Comparison of ENCODE assay signal across 8 mouse cellular contexts in genomic region chr15:103352856-103353255, GRCm38 (mm10). TPM values are rescaled to one million over a fixed set of nuclear protein-coding genes. Genes with fewer than 3 reads are reported as not detected.
A peak's percentile ranks its signal among the peaks of the same experiment; 100 is the strongest.
DNase-seq lines count a peak whose midpoint lies in the region; ATAC-seq and TF ChIP-seq lines count a peak whose summit lies in the region.

No protein-coding gene starts in this region.

- peak; percentile 52 to 66 for DNase-seq in cerebellum, adult 2 months
- DNase-seq in testis, postnatal 14 days (ENCODE audit: low spot score) = no peak
- DNase-seq in thymus, postnatal 25 days = peak; percentile 53

- WGBS in cerebellum, adult 2 months = 26% methylated on average over 4 of the region's 4 CpGs
- WGBS in intestine, postnatal 0 days = 41% methylated on average over 4 of the region's 4 CpGs
- 40% methylated on average over 4 of the region's 4 CpGs for WGBS in midbrain, embryonic 15.5 days

- H3K9ac ChIP-seq in intestine, postnatal 0 days (ENCODE audit: low read depth, low read length) = no peak overlapping the region
- no peak overlapping the region for H3K9ac ChIP-seq in midbrain, embryonic 15.5 days

- H3K27me3 ChIP-seq in cerebellum, adult 2 months (ENCODE audit: control insufficient read depth, insufficient read depth, low read length) = no peaks in the 10 kb centered on the region
- no peaks in the 10 kb centered on the region for H3K27me3 ChIP-seq in testis, adult 2 months (ENCODE audit: control insufficient read depth, insufficient read depth, low read length)
- H3K27me3 ChIP-seq in intestine, postnatal 0 days (replicated peaks; ENCODE audit: control insufficient read depth, insufficient read depth, low read length) = no peaks in the 10 kb centered on the region
- no peaks in the 10 kb centered on the region for H3K27me3 ChIP-seq in midbrain, embryonic 15.5 days (replicated peaks)

- no peaks in the 10 kb centered on the region for H3K9me3 ChIP-seq in intestine, postnatal 0 days (ENCODE audit: control insufficient read depth)
- no peaks in the 10 kb centered on the region for H3K9me3 ChIP-seq in midbrain, embryonic 15.5 days

- peaks cover 20% of the 10 kb centered on the region for H3K4me1 ChIP-seq in cerebellum, adult 2 months (ENCODE audit: control insufficient read depth, insufficient read depth, low read length)
- no peaks in the 10 kb centered on the region for H3K4me1 ChIP-seq in testis, adult 2 months (ENCODE audit: control insufficient read depth, insufficient read depth, low read length)
- no peaks in the 10 kb centered on the region for H3K4me1 ChIP-seq in intestine, postnatal 0 days (replicated peaks; ENCODE audit: control insufficient read depth, insufficient read depth, low read length)
- no peaks in the 10 kb centered on the region for H3K4me1 ChIP-seq in midbrain, embryonic 15.5 days

- ATAC-seq in cerebellum, adult (ENCODE audit: insufficient number of reproducible peaks, low FRiP score, low TSS enrichment) = no peak
- ATAC-seq in erythroblast, adult 5-6 weeks (replicated peaks; ENCODE audit: low FRiP score, poor library complexity, severe bottlenecking) = peak; percentile 67
- ATAC-seq in intestine, postnatal 0 days = no peak
- 0 out of 2 replicates have a peak, but pooled peaks have one; percentile 5 for ATAC-seq in midbrain, embryonic 15.5 days (replicated peaks)

- peak; percentile 86 for TF ChIP-seq CTCF in cerebellum, adult 2 months (IDR thresholded peaks at IDR 0.05; ENCODE audit: borderline replicate concordance, insufficient read depth, low read depth, low read length)
- TF ChIP-seq CTCF in testis, adult 2 months (IDR thresholded peaks at IDR 0.05; ENCODE audit: control insufficient read depth, insufficient read depth, insufficient replicate concordance, low read depth, low read length) = peak; percentile 79; the same call in 1 of the 2 replicates
- peak; percentile 91 for TF ChIP-seq CTCF in intestine, postnatal 0 days (IDR thresholded peaks at IDR 0.05; ENCODE audit: low read depth)

- no peak overlapping the region for H3K4me3 ChIP-seq in cerebellum, adult 2 months (replicated peaks; ENCODE audit: insufficient read depth, low read depth, low read length)
- no peak overlapping the region for H3K4me3 ChIP-seq in testis, adult 2 months (ENCODE audit: control insufficient read depth, low read depth, low read length)
- no peak overlapping the region for H3K4me3 ChIP-seq in intestine, postnatal 0 days (ENCODE audit: low read depth, low read length)
- no peak overlapping the region for H3K4me3 ChIP-seq in midbrain, embryonic 15.5 days

- H3K36me3 ChIP-seq in testis, adult 2 months (ENCODE audit: control insufficient read depth, insufficient read depth, low read length) = no peaks in the 10 kb centered on the region
- H3K36me3 ChIP-seq in intestine, postnatal 0 days (ENCODE audit: control insufficient read depth, insufficient read depth) = peaks cover 70% of the 10 kb centered on the region
- no peaks in the 10 kb centered on the region for H3K36me3 ChIP-seq in midbrain, embryonic 15.5 days (replicated peaks)

- H3K4me2 ChIP-seq in intestine, postnatal 0 days (replicated peaks; ENCODE audit: low read depth) = no peak overlapping the region
- no peak overlapping the region for H3K4me2 ChIP-seq in midbrain, embryonic 15.5 days

- no peak for TF ChIP-seq POLR2A in cerebellum, adult 2 months (IDR thresholded peaks at IDR 0.05; ENCODE audit: borderline replicate concordance, insufficient read depth, low read length)
- TF ChIP-seq POLR2A in testis, adult 2 months (IDR thresholded peaks at IDR 0.05; ENCODE audit: control insufficient read depth, low read depth, low read length) = no peak

- no peak overlapping the region for H3K27ac ChIP-seq in cerebellum, adult 2 months (ENCODE audit: insufficient read depth, low read length)
- no peak overlapping the region for H3K27ac ChIP-seq in testis, adult 2 months (ENCODE audit: control insufficient read depth, insufficient read depth, low read depth, low read length)
- H3K27ac ChIP-seq in intestine, postnatal 0 days (ENCODE audit: low read depth, low read length) = no peak overlapping the region
- H3K27ac ChIP-seq in midbrain, embryonic 15.5 days = no peak overlapping the region

RNA-seq across cellular contexts. Expression of gene Zfp385a, which starts 13.0 kb away (rescaled TPM):
- polyA plus RNA-seq in cerebellum, adult 2 months (2012; rRNA removed) = 91.4 and 96.6 TPM in 2 replicates
- 84.7 and 92.7 TPM in 2 replicates for polyA plus RNA-seq in testis, adult 2 months (2012; rRNA removed)
- total RNA-seq in erythroblast, adult 5-6 weeks (2015; ENCODE audit: low replicate concordance) = 2.9 and 5.6 TPM in 2 replicates
- total RNA-seq in erythroblast, adult 5-6 weeks (2017; ENCODE audit: low replicate concordance) = 0.68 and 0.84 TPM in 2 replicates
- polyA plus RNA-seq in intestine, postnatal 0 days (2015; fragmentation: Nextera tagmentation; extraction: Ambion mirVana) = 2.9 and 3.1 TPM in 2 replicates
- polyA plus RNA-seq in midbrain, embryonic 15.5 days (2015; fragmentation: Nextera tagmentation; extraction: Ambion mirVana) = 24.4 and 25.6 TPM in 2 replicates

RNA-seq across cellular contexts. Expression of gene Itga5, which starts 13.7 kb away (rescaled TPM):
- polyA plus RNA-seq in cerebellum, adult 2 months (2012; rRNA removed) = 1.6 TPM in 2 replicates
- polyA plus RNA-seq in testis, adult 2 months (2012; rRNA removed) = 1.1 and 1.4 TPM in 2 replicates
- 2.5 and 7.9 TPM in 2 replicates for total RNA-seq in erythroblast, adult 5-6 weeks (2015; ENCODE audit: low replicate concordance)
- total RNA-seq in erythroblast, adult 5-6 weeks (2017; ENCODE audit: low replicate concordance) = 2.4 TPM in 2 replicates
- polyA plus RNA-seq in intestine, postnatal 0 days (2015; fragmentation: Nextera tagmentation; extraction: Ambion mirVana) = 25.0 and 25.8 TPM in 2 replicates
- polyA plus RNA-seq in midbrain, embryonic 15.5 days (2015; fragmentation: Nextera tagmentation; extraction: Ambion mirVana) = 7.3 and 8.2 TPM in 2 replicates

RNA-seq across cellular contexts. Expression of gene Gpr84, which starts 42.4 kb away (rescaled TPM):
- 0.43 and 0.62 TPM in 2 replicates for polyA plus RNA-seq in cerebellum, adult 2 months (2012; rRNA removed)
- polyA plus RNA-seq in testis, adult 2 months (2012; rRNA removed) = 0.24 and 0.43 TPM in 2 replicates
- 0.96 and 2.1 TPM in 2 replicates for total RNA-seq in erythroblast, adult 5-6 weeks (2015; ENCODE audit: low replicate concordance)
- total RNA-seq in erythroblast, adult 5-6 weeks (2017; ENCODE audit: low replicate concordance) = 0.70 and 1.3 TPM in 2 replicates
- polyA plus RNA-seq in intestine, postnatal 0 days (2015; fragmentation: Nextera tagmentation; extraction: Ambion mirVana) = not detected in 2 replicates
- 0.31 and 0.34 TPM in 2 replicates for polyA plus RNA-seq in midbrain, embryonic 15.5 days (2015; fragmentation: Nextera tagmentation; extraction: Ambion mirVana)

Comparison
In these comparisons a context has a peak if more than half of its experiments do, and no peak if none do; other contexts are left out.
1. ATAC-seq: peak in erythroblast, adult 5-6 weeks (single experiment) and midbrain, embryonic 15.5 days (single experiment); none in cerebellum, adult (single experiment) and intestine, postnatal 0 days (single experiment).
2. Peak in every context shown above with its lines, with median percentiles within 50 percentile points of each other: CTCF ChIP-seq.